Mouse (Mus musculus) intestine, postnatal 0 days (tissue): Measurements from ENCODE around the gene Itgb5. TPM values are rescaled to one million over a fixed set of nuclear protein-coding genes. Genes with fewer than 3 reads are reported as not detected.

Source experiments
- ATAC-seq: fragments of 200-750 bp; cut with Nextera tagmentation; 2 replicates; pipeline ENCODE4 v1.8.0; 2017; ENCODE audit warnings: mild to moderate bottlenecking, moderate TSS enrichment, moderate library complexity
- H3K27ac ChIP-seq: fragments of 300-500 bp; sonication (generic); 2 replicates; pipeline ENCODE4 v1.5.1; 2014; ENCODE audit warnings: mild to moderate bottlenecking, low read depth, low read length, moderate library complexity
- H3K27me3 ChIP-seq: fragments of 300-500 bp; sonication (generic); replicated peaks from 2 replicates; pipeline ENCODE4 v1.6.1; 2014; ENCODE audit warnings: low read length, mixed read lengths; ENCODE audit not compliant: control insufficient read depth, insufficient read depth
- H3K36me3 ChIP-seq: fragments of 300-500 bp; sonication (generic); 2 replicates; pipeline ENCODE4 v1.6.1; 2014; ENCODE audit warnings: mild to moderate bottlenecking, moderate library complexity; ENCODE audit not compliant: control insufficient read depth, insufficient read depth
- H3K4me1 ChIP-seq: fragments of 300-500 bp; sonication (generic); replicated peaks from 2 replicates; pipeline ENCODE4 v1.6.1; 2014; ENCODE audit warnings: antibody characterized with exemption, low read length, mixed read lengths; ENCODE audit not compliant: control insufficient read depth, insufficient read depth
- H3K4me2 ChIP-seq: fragments of 300-500 bp; sonication (generic); replicated peaks from 2 replicates; pipeline ENCODE4 v1.6.1; 2014; ENCODE audit warnings: low read depth, mild to moderate bottlenecking, moderate library complexity
- H3K4me3 ChIP-seq: fragments of 300-500 bp; sonication (generic); 2 replicates; pipeline ENCODE4 v1.5.1; 2014; ENCODE audit warnings: low read depth, low read length
- H3K9ac ChIP-seq: fragments of 300-500 bp; sonication (generic); 2 replicates; pipeline ENCODE4 v1.6.1; 2014; ENCODE audit warnings: mild to moderate bottlenecking, low read depth, low read length
- H3K9me3 ChIP-seq: fragments of 300-500 bp; sonication (generic); 2 replicates; pipeline ENCODE4 v1.6.1; 2016; ENCODE audit warnings: mixed run types; ENCODE audit not compliant: control insufficient read depth
- CTCF ChIP-seq: sonication (generic); IDR thresholded peaks from 2 replicates; pipeline ENCODE4 v1.5.1; 2016; ENCODE audit warnings: low read depth, mild to moderate bottlenecking, control low read depth, antibody characterized with exemption, moderate library complexity
- WGBS: fragments of 180-500 bp; shearing (Covaris S2); extraction: QIAGEN DNeasy Blood & Tissue Kit; methylation state at CpG from one replicate; pipeline ENCODE4 v1.1.7; 2014; 5-methylcytosine and 5-hydroxymethylcytosine counted together
- polyA plus RNA-seq: library from polyadenylated mRNA; unstranded; fragments of >200 nt; fragmentation: Nextera tagmentation; extraction: Ambion mirVana; gene quantifications from 2 replicates; pipeline ENCODE4 v1.2.1, GENCODE M21; 2015

Itgb5 gene
- polyA plus RNA-seq, 1 experiment from 2014 or later = 23.5 TPM

DNA sequence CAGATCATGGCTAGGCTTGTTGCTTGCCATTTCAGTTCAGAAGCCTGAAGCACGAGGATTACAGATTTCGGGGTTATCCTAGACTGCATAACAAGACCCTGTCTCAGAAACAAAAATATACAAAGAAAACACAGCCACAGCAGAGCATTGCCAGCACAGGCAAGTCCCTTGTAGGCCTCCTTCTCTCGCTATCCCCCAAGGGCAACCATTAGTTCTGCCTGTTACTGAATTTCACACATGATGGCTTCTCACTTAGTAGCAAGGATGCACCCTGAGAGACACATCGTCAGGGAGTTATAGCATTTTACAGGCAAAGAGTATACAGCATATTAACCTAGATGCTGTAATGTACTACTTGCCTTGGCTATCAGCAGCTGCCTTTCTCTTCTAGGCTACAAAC is 78.8 kb downstream of the Itgb5 start:
- ATAC-seq = no peak
- H3K27ac ChIP-seq = no peak overlapping the region
- no peaks in the 10 kb centered on the region for H3K4me1 ChIP-seq
- H3K36me3 ChIP-seq = peaks cover 16% of the 10 kb centered on the region
- no peak overlapping the region for H3K4me2 ChIP-seq
- WGBS = 90% methylated on average over 4 of the region's 4 CpGs
- no peaks in the 10 kb centered on the region for H3K27me3 ChIP-seq
- H3K9ac ChIP-seq = no peak overlapping the region
- no peaks in the 10 kb centered on the region for H3K9me3 ChIP-seq
- H3K4me3 ChIP-seq = no peak overlapping the region
- TF ChIP-seq CTCF = no peak

DNA sequence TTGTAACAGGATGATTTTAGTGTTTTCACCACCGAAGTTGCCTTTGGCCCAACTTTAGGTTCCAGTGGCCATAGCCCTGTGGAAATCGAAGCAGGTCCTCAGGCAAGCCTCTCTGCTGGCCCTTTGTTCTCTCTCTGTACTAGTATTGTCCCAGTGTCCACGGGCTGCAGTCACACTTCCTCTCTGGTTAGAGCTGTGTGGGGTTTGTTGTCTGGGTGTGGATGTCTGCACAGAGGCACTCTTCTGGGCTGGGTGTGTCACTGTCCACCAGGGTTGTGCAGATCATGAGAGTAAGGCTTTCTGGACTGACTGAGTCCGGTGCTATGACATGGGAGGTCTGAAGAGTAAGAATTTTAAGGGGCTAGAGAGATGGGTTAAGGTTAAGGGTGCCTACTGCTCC is 85.5 kb downstream of the Itgb5 start:
- Histone ChIP-seq H3K4me2 (no peak overlapping the region), H3K27me3 (no peaks in the 10 kb centered on the region), H3K4me3 (no peak overlapping the region), H3K9me3 (no peaks in the 10 kb centered on the region), H3K36me3 (peaks cover 3% of the 10 kb centered on the region; the same call in 1 of the 2 replicates), H3K9ac (no peak overlapping the region), H3K4me1 (peaks cover 5% of the 10 kb centered on the region), H3K27ac (no peak overlapping the region; the same call in 1 of the 2 replicates)
- WGBS = 70% methylated on average over 4 of the region's 4 CpGs
- no peak for TF ChIP-seq CTCF
- no peak for ATAC-seq

DNA sequence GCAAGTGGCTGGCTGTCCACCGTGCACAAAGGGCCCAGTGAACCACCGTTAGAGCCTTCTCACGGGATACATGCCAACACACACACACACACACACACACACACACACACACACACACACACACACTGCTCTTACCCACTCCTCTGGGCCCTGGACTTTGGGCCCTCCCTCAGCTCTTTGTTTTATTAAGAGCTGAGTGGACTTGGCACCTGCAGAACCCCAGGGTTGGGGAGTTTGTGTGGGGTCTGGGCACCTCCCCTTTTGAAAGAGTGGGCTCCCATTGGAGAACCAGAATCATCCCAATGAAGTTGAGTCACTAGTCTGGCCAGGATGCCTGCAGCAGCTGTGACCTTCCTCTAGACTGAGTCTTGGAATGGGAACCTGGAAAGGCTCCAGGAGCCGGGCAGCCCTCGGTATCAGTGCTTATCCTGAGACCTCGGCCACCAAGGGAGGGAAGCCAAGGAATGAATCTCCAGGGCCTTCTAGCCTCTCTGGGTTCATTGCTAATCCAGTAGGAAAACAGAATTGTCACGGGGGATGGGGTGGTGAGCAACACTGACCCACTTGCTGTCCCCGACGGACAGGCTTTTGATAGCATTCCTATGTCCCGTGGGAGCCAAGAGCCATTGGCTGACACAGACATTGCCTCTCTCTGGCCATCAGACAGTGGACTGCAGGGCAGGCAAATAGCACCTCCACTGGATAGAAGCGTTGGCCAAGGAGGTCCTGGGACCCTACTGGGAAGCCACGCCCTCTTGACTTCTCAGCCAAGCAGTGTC is 87.2 kb downstream of the Itgb5 start:
- WGBS = 51% methylated on average over 12 of the region's 12 CpGs
- Histone ChIP-seq H3K27me3 (no peaks in the 10 kb centered on the region), H3K36me3 (peaks cover 3% of the 10 kb centered on the region; the same call in 1 of the 2 replicates), H3K27ac (0 out of 2 replicates have a peak overlapping the region, but pooled peaks have one; percentile 7), H3K4me1 (peaks cover 5% of the 10 kb centered on the region), H3K4me3 (no peak overlapping the region), H3K9me3 (no peaks in the 10 kb centered on the region), H3K9ac (no peak overlapping the region), H3K4me2 (no peak overlapping the region)
- ATAC-seq = peak; percentile 47
- TF ChIP-seq CTCF = no peak

DNA sequence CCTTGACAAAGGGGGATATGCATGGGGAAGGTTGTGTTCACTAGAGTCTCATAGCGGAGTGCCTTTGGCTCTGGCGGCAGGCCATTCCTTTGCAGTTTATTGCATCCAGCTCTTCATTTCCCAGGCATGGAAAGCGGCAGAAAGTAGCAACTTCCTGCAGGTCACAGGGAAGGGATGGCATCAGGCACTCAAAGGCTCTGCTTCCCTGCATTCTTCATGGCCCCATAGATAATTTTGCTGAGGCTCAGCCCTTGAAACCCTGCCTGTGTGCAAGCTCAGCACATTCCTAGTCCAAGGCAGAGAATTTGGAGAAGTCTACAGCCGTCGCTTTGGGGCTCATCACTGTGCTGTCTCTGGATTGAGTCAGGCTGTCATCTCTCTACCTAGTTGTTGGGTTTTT is 87.9 kb downstream of the Itgb5 start:
- WGBS = 55% methylated on average over 5 of the region's 5 CpGs
- no peaks in the 10 kb centered on the region for H3K27me3 ChIP-seq
- no peak for ATAC-seq
- H3K36me3 ChIP-seq = peaks cover 3% of the 10 kb centered on the region; the same call in 1 of the 2 replicates
- H3K9me3 ChIP-seq = no peaks in the 10 kb centered on the region
- no peak for TF ChIP-seq CTCF
- peaks cover 9% of the 10 kb centered on the region for H3K4me1 ChIP-seq
- H3K4me3 ChIP-seq = no peak overlapping the region
- H3K27ac ChIP-seq = 0 out of 2 replicates have a peak overlapping the region, but pooled peaks have one; percentile 7
- no peak overlapping the region for H3K4me2 ChIP-seq
- no peak overlapping the region for H3K9ac ChIP-seq

DNA sequence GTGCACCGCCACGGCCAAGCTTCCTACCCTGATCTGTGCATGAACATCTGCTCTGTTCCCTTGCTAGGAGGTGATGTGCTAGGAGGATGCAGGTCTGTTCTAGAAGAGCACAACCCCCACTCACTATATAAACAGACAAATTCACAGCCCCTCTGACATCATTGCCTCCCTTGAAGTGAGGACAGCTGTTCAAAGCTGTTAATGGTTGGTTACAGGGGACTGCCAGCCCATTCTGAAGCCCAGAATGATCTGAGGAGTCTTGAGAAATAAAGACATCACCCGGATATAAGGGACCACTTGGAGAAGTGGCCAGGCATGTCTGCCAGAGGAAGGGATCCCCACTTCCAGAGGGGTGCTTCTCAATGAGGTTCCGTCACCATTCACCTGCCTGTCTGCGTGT is 88.5 kb downstream of the Itgb5 start:
- Histone ChIP-seq H3K27ac (no peak overlapping the region), H3K4me1 (peaks cover 10% of the 10 kb centered on the region), H3K27me3 (no peaks in the 10 kb centered on the region), H3K9ac (no peak overlapping the region), H3K4me3 (no peak overlapping the region), H3K9me3 (no peaks in the 10 kb centered on the region), H3K4me2 (no peak overlapping the region), H3K36me3 (peaks cover 3% of the 10 kb centered on the region; the same call in 1 of the 2 replicates)
- ATAC-seq = no peak
- TF ChIP-seq CTCF = no peak
- WGBS = 79% methylated on average over 5 of the region's 5 CpGs

DNA sequence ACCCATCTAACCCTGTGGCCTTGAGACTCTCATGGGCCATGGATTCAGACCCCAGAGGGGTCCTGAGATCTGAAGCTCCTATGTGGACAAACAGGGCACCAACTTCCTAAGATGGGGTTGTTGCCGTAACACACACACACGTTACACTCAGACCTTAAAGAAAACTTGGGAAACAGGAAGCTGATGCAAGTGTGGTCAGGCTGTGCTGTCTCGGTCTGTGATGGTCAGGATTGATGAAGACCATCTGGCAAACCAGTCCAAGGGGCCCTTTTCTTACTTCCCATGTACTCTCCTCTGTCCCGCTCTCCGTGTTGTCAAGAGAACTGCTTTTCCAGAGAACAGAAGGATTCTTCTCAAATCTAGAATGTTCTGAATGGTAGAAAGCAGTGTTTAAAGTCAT is 92.0 kb downstream of the Itgb5 start:
- no peak for TF ChIP-seq CTCF
- 70% methylated on average over 5 of the region's 5 CpGs for WGBS

More for the DNA sequence above, 92.0 kb downstream of the Itgb5 start:
- H3K27me3 ChIP-seq = no peaks in the 10 kb centered on the region
- no peaks in the 10 kb centered on the region for H3K9me3 ChIP-seq
- no peak for ATAC-seq
- peak overlapping the region; percentile 36; the same call in 1 of the 2 replicates for H3K27ac ChIP-seq
- H3K4me3 ChIP-seq = no peak overlapping the region
- H3K9ac ChIP-seq = no peak overlapping the region
- H3K4me1 ChIP-seq = peaks cover 10% of the 10 kb centered on the region
- H3K36me3 ChIP-seq = peaks cover 3% of the 10 kb centered on the region; the same call in 1 of the 2 replicates
- H3K4me2 ChIP-seq = no peak overlapping the region
